Mouse (Mus musculus) embryonic facial prominence, embryonic 11.5 days (tissue): Measurements from ENCODE around the gene Ranbp9. TPM values are rescaled to one million over a fixed set of nuclear protein-coding genes. Genes with fewer than 3 reads are reported as not detected.
"Not testable (repeated sequence)": the region's sequence is repeated elsewhere in the genome, so short reads cannot be mapped to it uniquely, and the experiment has no call there.

ENCODE experiments used
- ATAC-seq: fragments of 200-750 bp; cut with Nextera tagmentation; replicated peaks from 2 replicates; pipeline ENCODE4 v1.8.0; 2017; ENCODE audit warnings: low read depth; ENCODE audit not compliant: insufficient number of reproducible peaks, low FRiP score, low TSS enrichment
- DNase-seq: peaks from one replicate; pipeline ENCODE4 v3.0.0-alpha.2; 2015; ENCODE audit warnings: low spot score
- H3K27ac ChIP-seq: fragments of 300-500 bp; sonication (generic); replicated peaks from 2 replicates; pipeline ENCODE4 v1.5.1; 2014; ENCODE audit warnings: mild to moderate bottlenecking, low read depth, low read length, control low read depth
- H3K27me3 ChIP-seq: fragments of 300-500 bp; sonication (generic); 2 replicates; pipeline ENCODE4 v1.6.1; 2014; ENCODE audit warnings: mild to moderate bottlenecking, low read length, moderate library complexity, mixed read lengths; ENCODE audit not compliant: control insufficient read depth, insufficient read depth
- H3K36me3 ChIP-seq: fragments of 300-500 bp; sonication (generic); replicated peaks from 2 replicates; pipeline ENCODE4 v1.6.1; 2014; ENCODE audit warnings: low read depth, mild to moderate bottlenecking, low read length, moderate library complexity, mixed read lengths; ENCODE audit not compliant: control insufficient read depth, insufficient read depth
- H3K4me1 ChIP-seq: fragments of 300-500 bp; sonication (generic); 2 replicates; pipeline ENCODE4 v1.6.1; 2014; ENCODE audit warnings: low read length, mixed read lengths; ENCODE audit not compliant: control insufficient read depth, insufficient read depth
- H3K4me2 ChIP-seq: fragments of 300-500 bp; sonication (generic); 2 replicates; pipeline ENCODE4 v1.6.1; 2014; ENCODE audit warnings: low read depth, mild to moderate bottlenecking, control low read depth, low read length, moderate library complexity
- H3K4me3 ChIP-seq: fragments of 300-500 bp; sonication (generic); 2 replicates; pipeline ENCODE4 v1.5.1; 2014; ENCODE audit warnings: low read depth, low read length, control low read depth
- H3K9ac ChIP-seq: fragments of 300-500 bp; sonication (generic); replicated peaks from 2 replicates; pipeline ENCODE4 v1.6.1; 2014; ENCODE audit warnings: mild to moderate bottlenecking, control low read depth, low read length
- H3K9me3 ChIP-seq: fragments of 300-500 bp; sonication (generic); replicated peaks from 2 replicates; pipeline ENCODE4 v1.6.1; 2016; ENCODE audit warnings: mild to moderate bottlenecking, low read length, inconsistent platforms, mixed read lengths; ENCODE audit not compliant: control insufficient read depth
- WGBS: fragments of 180-500 bp; shearing (Covaris S2); extraction: QIAGEN DNeasy Blood & Tissue Kit; methylation state at CpG from one replicate; pipeline ENCODE4 v1.1.7; 2014; 5-methylcytosine and 5-hydroxymethylcytosine counted together
- polyA plus RNA-seq: library from polyadenylated mRNA; unstranded; fragments of >200 nt; fragmentation: Nextera tagmentation; extraction: Ambion mirVana; gene quantifications from 2 replicates; pipeline ENCODE4 v1.2.1, GENCODE M21; 2014

The Ranbp9 gene
- polyA plus RNA-seq, 1 experiment from 2014 or later = 14.9 TPM

DNA sequence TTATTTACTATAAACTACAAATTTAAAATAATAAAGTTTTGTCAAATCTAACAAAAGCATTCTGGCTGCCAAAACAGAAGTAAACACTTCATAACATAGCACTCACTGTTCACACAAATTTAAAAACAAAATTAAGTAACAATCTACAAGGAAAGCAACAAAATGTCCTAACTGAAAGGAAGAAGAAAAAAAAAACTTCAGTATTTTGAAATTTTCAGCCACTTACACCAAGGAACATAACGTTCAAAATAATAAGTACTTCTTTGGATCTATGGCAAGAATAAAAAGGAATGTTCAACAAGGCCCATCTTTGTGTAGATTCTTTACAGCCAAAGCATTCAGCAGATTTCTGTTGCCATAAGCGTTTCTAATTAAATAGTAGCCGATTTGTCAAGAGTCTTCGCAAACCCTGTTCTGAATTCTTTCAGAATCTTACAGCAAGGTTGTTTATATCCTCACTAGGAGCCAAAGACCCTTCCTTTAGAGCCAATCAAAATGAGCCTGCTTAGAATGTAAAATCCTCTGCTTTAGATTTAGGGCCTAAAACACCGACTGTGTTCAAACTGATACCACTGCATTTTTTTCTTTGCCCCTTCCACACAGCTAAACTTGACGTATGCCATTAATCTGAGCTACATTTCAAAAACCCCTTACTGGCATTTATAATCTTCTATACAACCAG, 1.9 kb downstream of the Ranbp9 start:
- DNase-seq (no peak), ATAC-seq (no peak)
- Histone ChIP-seq H3K4me1 (peaks cover 4% of the 10 kb centered on the region; the same call in 1 of the 2 replicates), H3K9ac (peak overlapping the region; percentile 43), H3K9me3 (no peaks in the 10 kb centered on the region), H3K27me3 (no peaks in the 10 kb centered on the region), H3K4me3 (peak overlapping the region; percentile 96), H3K27ac (no peak overlapping the region), H3K36me3 (no peaks in the 10 kb centered on the region), H3K4me2 (peak overlapping the region; percentile 68)
- WGBS = 13% methylated on average over 6 of the region's 6 CpGs

DNA sequence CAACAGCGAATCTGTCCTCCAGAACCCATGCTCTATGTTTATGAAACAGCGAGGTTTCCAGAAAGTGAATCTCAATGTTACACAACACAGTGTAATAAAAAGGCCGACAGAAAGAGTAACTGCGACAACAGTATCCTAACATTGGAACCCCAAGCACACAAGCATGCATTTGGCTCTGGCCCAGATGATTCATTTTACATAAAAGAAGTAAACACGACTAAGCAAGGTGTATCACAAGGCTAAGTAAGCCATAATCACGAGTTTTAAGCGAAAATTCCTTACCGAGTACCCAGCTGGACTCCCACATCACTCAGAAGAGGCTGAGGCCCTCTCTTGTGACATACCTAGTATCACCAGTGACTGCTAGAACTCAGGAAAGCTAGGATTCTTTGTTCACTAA, 2.5 kb downstream of the Ranbp9 start:
- ATAC-seq = no peak
- DNase-seq = peak; percentile 15
- H3K4me3 ChIP-seq = peak overlapping the region; percentile 29
- 47% methylated on average over 8 of the region's 8 CpGs for WGBS
- no peak overlapping the region for H3K27ac ChIP-seq
- H3K4me2 ChIP-seq = peak overlapping the region; percentile 48
- H3K4me1 ChIP-seq = peaks cover 4% of the 10 kb centered on the region; the same call in 1 of the 2 replicates
- no peaks in the 10 kb centered on the region for H3K36me3 ChIP-seq
- no peaks in the 10 kb centered on the region for H3K27me3 ChIP-seq
- H3K9ac ChIP-seq = peak overlapping the region; percentile 10
- H3K9me3 ChIP-seq = no peaks in the 10 kb centered on the region

DNA sequence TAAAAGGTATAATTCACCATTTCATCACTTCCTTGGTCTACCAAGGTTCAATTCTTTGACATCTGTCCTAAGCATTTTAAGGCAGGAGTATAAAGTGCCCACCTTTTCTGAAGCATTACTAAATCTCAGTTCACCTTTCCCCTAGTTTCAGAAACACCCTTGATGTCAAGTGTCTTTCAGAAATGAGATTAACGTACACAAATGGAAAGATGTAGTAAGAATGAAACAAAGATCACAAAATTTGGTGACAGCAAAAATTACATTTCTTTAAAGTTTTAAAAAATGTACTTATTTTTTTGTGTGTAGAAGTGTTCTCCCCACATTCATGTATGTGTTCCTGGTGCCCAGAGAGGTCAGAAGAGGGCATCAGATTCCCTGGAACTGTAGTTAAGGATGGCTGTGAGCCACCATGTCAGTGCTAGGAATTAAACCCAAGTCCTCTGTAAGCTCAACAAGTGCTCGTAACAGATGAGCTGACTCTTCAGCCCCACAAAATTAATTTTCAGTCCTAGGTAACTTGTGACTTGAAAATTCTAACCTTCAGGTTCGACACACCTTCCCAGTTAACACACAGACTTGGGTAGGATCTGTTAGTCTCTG, 3.9 kb downstream of the Ranbp9 start:
- WGBS = 89% methylated on average over 3 of the region's 3 CpGs
- Histone ChIP-seq H3K4me1 (peaks cover 4% of the 10 kb centered on the region; the same call in 1 of the 2 replicates), H3K27ac (no peak overlapping the region), H3K36me3 (no peaks in the 10 kb centered on the region), H3K27me3 (no peaks in the 10 kb centered on the region), H3K9ac (no peak overlapping the region), H3K4me3 (no peak overlapping the region), H3K4me2 (no peak overlapping the region), H3K9me3 (no peaks in the 10 kb centered on the region)
- DNase-seq = no peak
- no peak for ATAC-seq

DNA sequence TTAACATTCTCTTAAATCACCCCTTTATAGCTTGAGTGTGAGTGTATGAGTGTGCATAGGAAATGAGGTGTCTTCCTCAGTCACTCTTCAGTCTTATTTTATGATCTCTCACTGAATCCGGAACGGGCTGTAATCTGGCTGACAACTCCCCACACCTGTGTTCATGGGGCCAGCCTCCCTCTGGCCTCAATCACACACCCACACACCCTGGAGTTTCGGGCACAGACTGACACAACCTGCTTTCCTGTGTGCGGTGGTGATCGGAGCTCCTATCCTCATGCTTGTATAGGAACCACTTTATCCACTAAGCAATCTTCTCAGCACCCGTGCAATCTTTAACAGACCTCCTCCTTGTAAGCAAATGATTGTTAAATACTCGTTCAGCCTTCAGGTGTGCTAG, 4.9 kb downstream of the Ranbp9 start:
- no peak for DNase-seq
- Histone ChIP-seq H3K36me3 (no peaks in the 10 kb centered on the region), H3K27me3 (no peaks in the 10 kb centered on the region), H3K4me1 (peaks cover 4% of the 10 kb centered on the region; the same call in 1 of the 2 replicates), H3K27ac (no peak overlapping the region), H3K4me2 (no peak overlapping the region), H3K4me3 (no peak overlapping the region), H3K9me3 (no peaks in the 10 kb centered on the region), H3K9ac (no peak overlapping the region)
- ATAC-seq = no peak
- 90% methylated on average over 7 of the region's 7 CpGs for WGBS

DNA sequence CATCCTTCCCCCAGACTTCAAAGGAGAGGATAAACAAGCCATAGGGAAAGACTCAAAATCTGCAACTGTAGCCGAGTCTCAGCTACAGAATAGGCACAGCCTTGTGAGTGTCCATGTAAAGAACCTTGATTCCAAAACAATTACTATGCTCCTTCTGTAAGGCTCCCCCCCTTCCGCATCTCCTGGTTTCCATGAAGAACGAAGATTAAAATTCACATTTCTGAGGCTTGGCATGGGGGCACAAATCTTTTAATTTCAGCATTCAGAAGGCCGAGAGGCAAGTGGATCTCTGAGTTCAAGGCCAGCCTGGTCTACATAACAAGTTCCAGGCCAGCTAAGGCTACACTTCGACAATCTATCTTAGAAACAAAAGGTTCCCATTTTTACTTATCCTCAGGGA, 6.4 kb downstream of the Ranbp9 start:
- no peak overlapping the region for H3K27ac ChIP-seq
- no peak for DNase-seq
- no peak overlapping the region for H3K4me2 ChIP-seq
- H3K36me3 ChIP-seq = no peaks in the 10 kb centered on the region
- peaks cover 4% of the 10 kb centered on the region; the same call in 1 of the 2 replicates for H3K4me1 ChIP-seq
- 86% methylated on average over 5 of the region's 5 CpGs for WGBS
- no peak overlapping the region for H3K4me3 ChIP-seq
- no peaks in the 10 kb centered on the region for H3K9me3 ChIP-seq
- H3K9ac ChIP-seq = no peak overlapping the region
- H3K27me3 ChIP-seq = no peaks in the 10 kb centered on the region
- no peak for ATAC-seq

DNA sequence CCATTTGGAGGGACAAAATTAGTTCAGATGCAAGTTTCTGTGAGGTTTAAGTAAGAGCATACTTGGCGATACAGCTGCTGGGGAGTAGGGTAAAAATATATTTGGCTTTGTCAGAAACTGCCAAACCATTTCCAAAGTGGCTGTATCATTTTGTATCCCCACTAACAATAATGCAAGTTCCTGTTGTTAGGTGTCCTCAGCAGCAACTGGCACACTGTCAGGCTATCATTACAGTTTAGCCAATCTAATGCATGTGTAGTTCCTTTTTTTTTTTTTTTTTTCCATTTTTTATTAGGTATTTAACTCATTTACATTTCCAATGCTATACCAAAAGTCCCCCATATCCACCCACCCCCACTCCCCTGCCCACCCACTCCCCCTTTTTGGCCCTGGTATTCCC, 9.2 kb downstream of the Ranbp9 start:
- H3K36me3 ChIP-seq, DNase-seq, H3K4me1 ChIP-seq, H3K9ac ChIP-seq, H3K4me2 ChIP-seq, H3K27me3 ChIP-seq, ATAC-seq, H3K4me3 ChIP-seq, H3K9me3 ChIP-seq, H3K27ac ChIP-seq: not testable (repeated sequence)
- WGBS = 89% methylated on average over 1 of the region's 1 CpGs

DNA sequence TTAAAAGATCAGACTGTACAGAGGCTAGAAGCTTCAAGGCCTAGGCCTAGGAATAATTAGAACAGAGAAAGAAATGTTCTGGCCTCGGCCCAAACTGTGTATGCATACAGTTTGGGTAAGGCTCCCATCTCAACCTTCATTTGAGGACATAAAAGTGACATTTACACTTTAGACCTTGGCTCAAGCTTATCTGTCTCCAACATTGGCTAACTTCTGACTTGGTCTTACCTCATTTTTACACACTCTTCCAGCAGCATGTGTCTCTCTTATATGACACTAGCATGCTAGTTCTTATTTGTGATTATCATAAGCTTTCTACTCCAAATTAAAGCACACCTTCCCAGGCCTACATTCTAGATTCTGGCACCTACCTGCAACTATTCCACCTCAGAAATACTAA, 11.5 kb downstream of the Ranbp9 start:
- H3K27ac ChIP-seq = no peak overlapping the region
- WGBS = 86% methylated on average over 1 of the region's 1 CpGs
- no peak overlapping the region for H3K4me3 ChIP-seq
- no peaks in the 10 kb centered on the region for H3K9me3 ChIP-seq
- H3K9ac ChIP-seq = no peak overlapping the region
- DNase-seq (no peak), ATAC-seq (no peak)
- H3K27me3 ChIP-seq = no peaks in the 10 kb centered on the region
- H3K36me3 ChIP-seq = no peaks in the 10 kb centered on the region
- no peak overlapping the region for H3K4me2 ChIP-seq
- H3K4me1 ChIP-seq = no peaks in the 10 kb centered on the region

DNA sequence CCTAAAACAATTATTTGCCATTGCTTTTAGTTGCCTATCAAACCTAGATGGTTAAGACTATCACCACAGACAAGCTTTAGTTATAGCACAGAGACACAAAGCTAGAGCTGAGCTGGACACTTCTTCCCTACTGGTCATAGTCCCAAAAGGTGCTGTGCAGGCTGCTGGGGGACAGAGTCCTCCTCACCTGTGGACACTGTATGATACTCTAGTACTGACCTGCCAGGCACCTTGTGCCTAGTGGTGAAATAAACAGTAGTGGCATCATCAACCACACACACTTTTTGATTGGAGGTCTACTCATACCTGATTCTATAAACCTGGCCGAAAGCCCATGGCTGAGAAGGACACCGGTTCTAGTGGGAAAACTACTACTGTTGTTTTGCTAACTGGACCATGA, 16.5 kb downstream of the Ranbp9 start:
- H3K27ac ChIP-seq = no peak overlapping the region
- no peaks in the 10 kb centered on the region for H3K4me1 ChIP-seq
- no peak overlapping the region for H3K9ac ChIP-seq
- WGBS = 97% methylated on average over 2 of the region's 2 CpGs
- no peak overlapping the region for H3K4me3 ChIP-seq
- no peaks in the 10 kb centered on the region for H3K36me3 ChIP-seq
- ATAC-seq (no peak), DNase-seq (no peak)
- H3K4me2 ChIP-seq = no peak overlapping the region
- no peaks in the 10 kb centered on the region for H3K9me3 ChIP-seq
- no peaks in the 10 kb centered on the region for H3K27me3 ChIP-seq
